Mouse (Mus musculus) CH12.LX (cell line): ENCODE results near the gene Dennd1a. TPM values are rescaled to one million over a fixed set of nuclear protein-coding genes. Genes with fewer than 3 reads are reported as not detected.

Experiments used
- DNase-seq: peaks from one replicate; pipeline ENCODE4 v3.0.0-alpha.2; 2013; ENCODE audit errors: extremely low read depth
- H3K27ac ChIP-seq: 2 replicates; pipeline ENCODE4 v1.5.1; 2012; ENCODE audit warnings: low read depth, mild to moderate bottlenecking, control low read depth, moderate library complexity; ENCODE audit not compliant: insufficient read depth
- H3K27me3 ChIP-seq: replicated peaks from 2 replicates; pipeline ENCODE3; 2012; ENCODE audit warnings: inconsistent platforms
- H3K36me3 ChIP-seq, 2 experiments: replicated peaks in 1 of 2; 2 replicates each; pipeline versions ENCODE3 to v1.6.1; 2012; ENCODE audit warnings: inconsistent platforms in 1 of 2, low read length in 1 of 2, mild to moderate bottlenecking in 1 of 2, mixed read lengths in 1 of 2, moderate library complexity in 1 of 2; ENCODE audit not compliant: control insufficient read depth in 1 of 2, insufficient read depth in 1 of 2
- H3K4me1 ChIP-seq, 2 experiments: 2 replicates each; pipeline ENCODE4 v1.6.1; 2012; ENCODE audit warnings: inconsistent platforms in 1 of 2, moderate library complexity in 1 of 2; ENCODE audit not compliant: insufficient read depth in 2 of 2, control insufficient read depth in 1 of 2
- H3K4me2 ChIP-seq: 2 replicates; pipeline ENCODE4 v1.6.1; 2012; ENCODE audit warnings: low read depth, mild to moderate bottlenecking, control low read depth; ENCODE audit not compliant: poor library complexity, insufficient read depth, severe bottlenecking
- H3K4me3 ChIP-seq, 3 experiments: fragments of 150-350 bp in 1 of 3; sonication (generic) in 1 of 3; replicated peaks in 1 of 3; 2 replicates each; pipeline versions ENCODE3 to v1.5.1; 2011 to 2012; ENCODE audit warnings: low read depth in 2 of 3, low read length in 2 of 3, mild to moderate bottlenecking in 2 of 3, moderate library complexity in 2 of 3, control low read depth in 1 of 3, improper control_type of control experiment in 1 of 3, inconsistent platforms in 1 of 3, mixed read lengths in 1 of 3; ENCODE audit not compliant: poor library complexity in 1 of 3
- H3K79me2 ChIP-seq: replicated peaks from 2 replicates; pipeline ENCODE4 v1.6.1; 2012; ENCODE audit warnings: mild to moderate bottlenecking, moderate library complexity; ENCODE audit not compliant: control insufficient read depth, poor library complexity, insufficient read depth, severe bottlenecking; ENCODE audit errors: extremely low read depth
- H3K9ac ChIP-seq: 2 replicates; pipeline ENCODE4 v1.6.1; 2012; ENCODE audit warnings: low read depth, mild to moderate bottlenecking, control low read depth, moderate library complexity; ENCODE audit not compliant: insufficient read depth
- H3K9me3 ChIP-seq: replicated peaks from 2 replicates; pipeline ENCODE3; 2012; ENCODE audit warnings: low read length, inconsistent platforms, mixed read lengths
- BHLHE40 ChIP-seq: IDR thresholded peaks from 2 replicates; pipeline ENCODE4 v1.6.1; 2011; ENCODE audit warnings: mild to moderate bottlenecking, low read depth, low read length, improper control_type of control experiment
- CTCF ChIP-seq, 2 experiments: IDR thresholded peaks in 1 of 2; conservative IDR thresholded peaks in 1 of 2; 2 replicates each; pipeline ENCODE4 v1.5.1; 2011 to 2012; ENCODE audit warnings: low read depth in 2 of 2, low read length in 2 of 2, improper control_type of control experiment in 1 of 2, inconsistent platforms in 1 of 2, mild to moderate bottlenecking in 1 of 2, moderate library complexity in 1 of 2
- E2F4 ChIP-seq: IDR thresholded peaks from 2 replicates; pipeline ENCODE4 v1.6.1; 2011; ENCODE audit warnings: low read depth, low read length, improper control_type of control experiment; ENCODE audit not compliant: insufficient replicate concordance
- ELF1 ChIP-seq: IDR thresholded peaks from 2 replicates; pipeline ENCODE4 v1.6.1; 2014; ENCODE audit warnings: low read depth, mild to moderate bottlenecking, inconsistent platforms, low read length, improper control_type of control experiment
- ETS1 ChIP-seq: conservative IDR thresholded peaks from 2 replicates; pipeline ENCODE4 v1.6.1; 2012; ENCODE audit warnings: low read depth, mild to moderate bottlenecking, inconsistent platforms, low read length, improper control_type of control experiment, moderate library complexity
- GABPA ChIP-seq: IDR thresholded peaks from 2 replicates; pipeline ENCODE4 v1.6.1; 2012; ENCODE audit warnings: low read depth, low read length, improper control_type of control experiment, inconsistent platforms; ENCODE audit not compliant: insufficient replicate concordance
- JUN ChIP-seq: IDR thresholded peaks from 2 replicates; pipeline ENCODE4 v1.6.1; 2011; ENCODE audit warnings: low read depth, mild to moderate bottlenecking, low read length, improper control_type of control experiment, moderate library complexity; ENCODE audit not compliant: insufficient read depth
- JUND ChIP-seq: conservative IDR thresholded peaks from 2 replicates; pipeline ENCODE4 v1.6.1; 2011; ENCODE audit warnings: low read depth, low read length, improper control_type of control experiment
- KAT2A ChIP-seq: IDR thresholded peaks from 2 replicates; pipeline ENCODE4 v1.6.1; 2012; ENCODE audit warnings: low read length, improper control_type of control experiment, inconsistent platforms; ENCODE audit not compliant: insufficient replicate concordance
- MEF2A ChIP-seq: IDR thresholded peaks from 2 replicates; pipeline ENCODE4 v1.6.1; 2014; ENCODE audit warnings: low read depth, mild to moderate bottlenecking, inconsistent platforms, low read length, improper control_type of control experiment, borderline replicate concordance
- MXI1 ChIP-seq: IDR thresholded peaks from 2 replicates; pipeline ENCODE4 v1.6.1; 2011; ENCODE audit warnings: mild to moderate bottlenecking, low read depth, low read length, improper control_type of control experiment
- NELFE ChIP-seq: IDR thresholded peaks from 2 replicates; pipeline ENCODE4 v1.6.1; 2011; ENCODE audit warnings: low read depth, low read length, improper control_type of control experiment
- NRF1 ChIP-seq: IDR thresholded peaks from 2 replicates; pipeline ENCODE4 v1.6.1; 2014; ENCODE audit warnings: low read depth, mild to moderate bottlenecking, inconsistent platforms, low read length, improper control_type of control experiment, moderate library complexity
- POLR2A ChIP-seq: IDR thresholded peaks from 2 replicates; pipeline ENCODE4 v1.6.1; 2011; ENCODE audit warnings: low read depth, mild to moderate bottlenecking, improper control_type of control experiment, low read length
- POLR2AphosphoS2 ChIP-seq: IDR thresholded peaks from 2 replicates; pipeline ENCODE4 v1.6.1; 2011; ENCODE audit warnings: low read depth, low read length, improper control_type of control experiment
- RAD21 ChIP-seq: IDR thresholded peaks from 2 replicates; pipeline ENCODE4 v1.6.1; 2011; ENCODE audit warnings: low read depth, mild to moderate bottlenecking, low read length, improper control_type of control experiment, moderate library complexity
- SIN3A ChIP-seq: IDR thresholded peaks from 2 replicates; pipeline ENCODE4 v1.6.1; 2012; ENCODE audit warnings: low read length, improper control_type of control experiment, inconsistent platforms
- SMC3 ChIP-seq: IDR thresholded peaks from 2 replicates; pipeline ENCODE4 v1.6.1; 2011; ENCODE audit warnings: low read depth, low read length, improper control_type of control experiment
- TCF12 ChIP-seq: IDR thresholded peaks from 2 replicates; pipeline ENCODE4 v1.6.1; 2014; ENCODE audit warnings: low read depth, mild to moderate bottlenecking, inconsistent platforms, low read length, improper control_type of control experiment
- UBTF ChIP-seq: IDR thresholded peaks from 2 replicates; pipeline ENCODE4 v1.6.1; 2012; ENCODE audit warnings: low read depth, mild to moderate bottlenecking, inconsistent platforms, low read length, improper control_type of control experiment, moderate library complexity
- USF2 ChIP-seq: conservative IDR thresholded peaks from 2 replicates; pipeline ENCODE4 v1.6.1; 2011; ENCODE audit warnings: low read depth, low read length, improper control_type of control experiment
- ZC3H11A ChIP-seq: IDR thresholded peaks from 2 replicates; pipeline ENCODE4 v1.6.1; 2012; ENCODE audit warnings: low read depth, mild to moderate bottlenecking, inconsistent platforms, low read length, improper control_type of control experiment
- ZMIZ1 ChIP-seq: IDR thresholded peaks from 2 replicates; pipeline ENCODE4 v1.6.1; 2012; ENCODE audit warnings: low read depth, mild to moderate bottlenecking, inconsistent platforms, low read length, improper control_type of control experiment
- dilution Hi-C: fragments of 300-500 bp; cut with MboI; formaldehyde crosslinking; loops from 2 replicates; pipeline ENCODE4 v1.14.3; 2020; ENCODE audit warnings: low sequenced_read_pairs; ENCODE audit not compliant: extremely low pct_unique_long_range_greater_than_20kb, extremely low pct_ligation_motif_present
- in situ Hi-C: fragments of 300-500 bp; cut with MboI; formaldehyde crosslinking; loops from 3 replicates; pipeline ENCODE4 v1.14.3; 2019; ENCODE audit warnings: low sequenced_read_pairs, low pct_ligation_motif_present, low pct_unique_long_range_greater_than_20kb, mixed read lengths
- polyA plus RNA-seq: library from polyadenylated mRNA; unstranded; fragments of >175 nt; gene quantifications from 2 replicates; pipeline ENCODE4 v1.2.1, GENCODE M21; 2012; ENCODE audit warnings: low read depth; ENCODE audit not compliant: insufficient read length
- total RNA-seq, 2 experiments: library from RNA; depleted of rRNA; stranded (reverse); fragments of 300-350 nt in 1 of 2; fragments of >200 nt in 1 of 2; gene quantifications; 2 replicates each; pipeline ENCODE4 v1.2.3; 2012 to 2014

The Dennd1a gene
- total and polyA plus RNA-seq, 3 experiments: 2.7 to 7.3 (median 4.3) TPM

- no peak overlapping the region for H3K4me2 ChIP-seq
- in situ Hi-C loops: no loop called here
Measured at GRCm38 (mm10) chr2:38074495-38074894, 212.7 kb downstream of the Dennd1a start.

DNA sequence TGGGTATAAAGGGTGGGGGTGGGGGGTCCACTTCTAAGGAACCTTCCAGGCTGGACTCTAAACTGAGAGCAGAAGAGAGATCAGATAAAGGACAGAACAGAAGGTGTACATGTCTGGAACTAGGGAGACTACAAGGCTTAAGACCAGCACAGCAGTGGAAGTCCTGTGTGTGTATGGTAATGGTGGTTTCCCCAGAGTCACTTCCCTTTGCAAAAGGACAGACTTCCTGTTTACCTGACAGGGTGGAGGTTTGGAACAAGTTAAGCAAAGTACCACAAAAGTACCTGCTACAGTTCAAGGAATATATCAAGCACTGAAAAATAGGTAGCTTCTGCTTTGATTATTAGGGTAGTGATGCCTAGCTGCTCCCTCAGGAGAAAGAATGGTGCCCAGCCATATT, 215.1 kb downstream of the Dennd1a start:
- no peak overlapping the region for H3K4me3 ChIP-seq
- dilution Hi-C loops: no loop called here
- peaks cover 4 to 7% of the 10 kb centered on the region in 2 experiments; a peak in 3 of 4 replicates for H3K4me1 ChIP-seq
- no peaks in the 10 kb centered on the region for H3K27me3 ChIP-seq
- peak; percentile 12 for DNase-seq
- H3K4me2 ChIP-seq: no peak overlapping the region
- TF ChIP-seq POLR2AphosphoS2 (no peak), SIN3A (no peak), ZC3H11A (no peak), NRF1 (no peak), KAT2A (no peak), UBTF (no peak), ZMIZ1 (no peak), JUND (no peak)
- no peaks in the 10 kb centered on the region for H3K36me3 ChIP-seq
- H3K27ac ChIP-seq: no peak overlapping the region
- H3K9me3 ChIP-seq: no peaks in the 10 kb centered on the region
- H3K9ac ChIP-seq: no peak overlapping the region
- no peaks in the 10 kb centered on the region for H3K79me2 ChIP-seq
- in situ Hi-C loops: no loop called here

More at GRCm38 (mm10) chr2:38074495-38074894, 212.7 kb downstream of the Dennd1a start:
- no peak for DNase-seq
- Histone ChIP-seq H3K4me3 (no peak overlapping the region), H3K9me3 (no peaks in the 10 kb centered on the region), H3K27ac (no peak overlapping the region), H3K4me1 (peaks cover 4 to 7% of the 10 kb centered on the region in 2 experiments; a peak in 3 of 4 replicates), H3K36me3 (no peaks in the 10 kb centered on the region), H3K79me2 (no peaks in the 10 kb centered on the region), H3K27me3 (no peaks in the 10 kb centered on the region)
- dilution Hi-C loops: no loop called here
- TF ChIP-seq NELFE (no peak), SIN3A (no peak), USF2 (no peak)
- TF ChIP-seq, all 38 proteins: peak for 0
- no peak overlapping the region for H3K9ac ChIP-seq

DNA sequence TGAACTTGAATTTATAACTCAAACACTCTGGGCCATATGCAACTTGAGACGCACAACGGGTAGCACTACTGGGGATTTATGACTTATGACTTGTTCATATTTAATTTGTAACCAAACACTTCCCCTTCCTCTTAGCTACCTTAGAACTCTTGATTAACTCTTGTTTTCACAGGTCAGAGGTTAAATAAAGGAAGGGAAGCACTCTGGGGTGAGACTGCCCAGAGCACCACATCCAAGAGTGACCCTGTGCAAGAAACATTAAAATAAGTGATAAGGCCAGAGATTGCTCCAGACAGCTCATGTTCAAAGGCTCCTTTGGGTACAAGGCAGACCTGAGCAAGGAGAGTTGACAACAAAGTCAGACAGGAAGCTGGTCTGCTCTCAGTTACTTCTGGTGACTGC, 219.0 kb downstream of the Dennd1a start:
- no peak overlapping the region for H3K4me3 ChIP-seq
- H3K27ac ChIP-seq: no peak overlapping the region

More for the DNA sequence above, 219.0 kb downstream of the Dennd1a start:
- Histone ChIP-seq H3K4me2 (no peak overlapping the region), H3K9me3 (no peaks in the 10 kb centered on the region), H3K36me3 (no peaks in the 10 kb centered on the region), H3K9ac (no peak overlapping the region), H3K4me1 (peaks cover 4 to 7% of the 10 kb centered on the region in 2 experiments; a peak in 3 of 4 replicates), H3K79me2 (no peaks in the 10 kb centered on the region), H3K27me3 (no peaks in the 10 kb centered on the region)
- in situ Hi-C loops (no loop called here), dilution Hi-C loops (no loop called here)
- no peak for DNase-seq
- TF ChIP-seq SMC3 (no peak), RAD21 (no peak), TCF12 (no peak), MXI1 (no peak), CTCF (conservative IDR thresholded peaks at IDR 0.05 in 1 of 2, IDR thresholded peaks at IDR 0.05 in 1 of 2; ENCODE audit: low read depth in 2 of 2, low read length in 2 of 2) (no peak), USF2 (no peak), GABPA (no peak), MEF2A (no peak), POLR2A (no peak), ETS1 (no peak), UBTF (no peak), ELF1 (no peak), BHLHE40 (no peak), JUN (no peak), E2F4 (no peak)
